Comparison of ENCODE assay signal across 9 mouse cellular contexts in the genomic region with DNA sequence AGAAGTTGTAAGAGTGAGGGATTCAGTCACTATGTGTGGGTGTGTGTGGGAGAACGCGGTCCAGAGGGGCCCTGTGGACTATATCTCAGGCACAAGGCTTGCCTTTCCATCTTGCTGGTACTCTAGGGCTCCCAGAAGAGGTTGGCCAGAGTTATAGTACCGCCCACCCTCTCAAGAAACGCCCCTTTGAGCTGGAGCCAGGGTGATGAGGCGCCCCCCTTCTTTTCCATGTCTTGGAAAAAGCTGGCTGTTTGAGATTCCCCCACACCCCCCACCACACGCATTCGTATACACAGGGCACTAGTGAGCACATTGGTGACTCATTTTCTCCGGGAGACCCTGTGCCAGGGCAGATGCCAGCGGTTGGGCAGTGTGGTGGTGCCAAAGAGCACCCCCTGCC. TPM values are rescaled to one million over a fixed set of nuclear protein-coding genes. Genes with fewer than 3 reads are reported as not detected.
A peak's percentile ranks its signal among the peaks of the same experiment; 100 is the strongest.
DNase-seq lines count a peak whose midpoint lies in the region; ATAC-seq lines count a peak whose summit lies in the region.
"Had no signal": no experiment of that assay in that cellular context is flagged by ENCODE, and none has a peak within 500 bp of the region (broad histone marks: within the 10 kb centered on the region; RNA-seq: fewer than 3 reads in every experiment).

No protein-coding gene starts in this region.

- H3K27me3 ChIP-seq in forebrain, embryonic 12.5 days = peaks cover 44% of the 10 kb centered on the region
- H3K27me3 ChIP-seq in kidney, embryonic 16.5 days (ENCODE audit: insufficient read depth, low read length) = peaks cover 17% of the 10 kb centered on the region
- H3K27me3 ChIP-seq in midbrain, embryonic 13.5 days = peaks cover 50% of the 10 kb centered on the region

- peak overlapping the region; percentile 100 for H3K4me2 ChIP-seq in forebrain, embryonic 12.5 days
- peak overlapping the region; percentile 94 for H3K4me2 ChIP-seq in kidney, embryonic 16.5 days (replicated peaks; ENCODE audit: low read depth, low read length)
- peak overlapping the region; percentile 100 for H3K4me2 ChIP-seq in midbrain, embryonic 13.5 days (replicated peaks)

- ATAC-seq in forebrain, embryonic 12.5 days (ENCODE audit: low FRiP score) = peak; percentile 40
- peak; percentile 37; the same call in 1 of the 2 replicates for ATAC-seq in kidney, embryonic 16.5 days (ENCODE audit: low FRiP score, low TSS enrichment)
- ATAC-seq in midbrain, embryonic 13.5 days = peak; percentile 38
- ATAC-seq in activated CD4-positive, CD25-positive, alpha-beta regulatory T cell, adult 4 months = no peak

- H3K9me3 ChIP-seq in forebrain, embryonic 12.5 days = no peaks in the 10 kb centered on the region
- H3K9me3 ChIP-seq in kidney, embryonic 16.5 days (ENCODE audit: low read length) = no peaks in the 10 kb centered on the region
- no peaks in the 10 kb centered on the region for H3K9me3 ChIP-seq in midbrain, embryonic 13.5 days

- H3K4me3 ChIP-seq in forebrain, embryonic 12.5 days (replicated peaks) = peak overlapping the region; percentile 78
- H3K4me3 ChIP-seq in kidney, embryonic 16.5 days (ENCODE audit: low read length) = peak overlapping the region; percentile 63
- peak overlapping the region; percentile 65; the same call in 1 of the 2 replicates for H3K4me3 ChIP-seq in midbrain, embryonic 13.5 days (replicated peaks)

- peak overlapping the region; percentile 70; the same call in 1 of the 2 replicates for H3K9ac ChIP-seq in forebrain, embryonic 12.5 days
- H3K9ac ChIP-seq in kidney, embryonic 16.5 days (replicated peaks; ENCODE audit: low read length) = peak overlapping the region; percentile 83
- H3K9ac ChIP-seq in midbrain, embryonic 13.5 days (replicated peaks) = no peak overlapping the region

- 26% methylated on average over 9 of the region's 9 CpGs for WGBS in forebrain, embryonic 12.5 days
- 39% methylated on average over 9 of the region's 9 CpGs for WGBS in kidney, embryonic 16.5 days
- WGBS in midbrain, embryonic 13.5 days = 28% methylated on average over 9 of the region's 9 CpGs

- no peak overlapping the region for H3K27ac ChIP-seq in forebrain, embryonic 12.5 days
- peak overlapping the region; percentile 31; the same call in 1 of the 2 replicates for H3K27ac ChIP-seq in kidney, embryonic 16.5 days (ENCODE audit: low read length)
- no peak overlapping the region for H3K27ac ChIP-seq in midbrain, embryonic 13.5 days

- H3K4me1 ChIP-seq in forebrain, embryonic 12.5 days = peaks cover 29% of the 10 kb centered on the region
- peaks cover 34% of the 10 kb centered on the region for H3K4me1 ChIP-seq in kidney, embryonic 16.5 days (ENCODE audit: insufficient read depth, low read length)
- peaks cover 29% of the 10 kb centered on the region for H3K4me1 ChIP-seq in midbrain, embryonic 13.5 days (replicated peaks)

- DNase-seq in heart, adult 11 months = peak; percentile 96
- no peak for DNase-seq in heart, adult 9 months (ENCODE audit: low spot score in 2 of 2)
- DNase-seq in layer of hippocampus, postnatal 36 days = no peak
- no peak for DNase-seq in left cerebral cortex, adult 8-10 months (ENCODE audit: low spot score in 2 of 2)

- H3K36me3 ChIP-seq in forebrain, embryonic 12.5 days (replicated peaks) = no peaks in the 10 kb centered on the region
- H3K36me3 ChIP-seq in kidney, embryonic 16.5 days (ENCODE audit: insufficient read depth, low read length) = no peaks in the 10 kb centered on the region
- no peaks in the 10 kb centered on the region for H3K36me3 ChIP-seq in midbrain, embryonic 13.5 days

RNA-seq across cellular contexts. Expression of a gene that starts 2.8 kb away (rescaled TPM):
- 3.7 and 4.1 TPM in 2 replicates for polyA plus RNA-seq in forebrain, embryonic 12.5 days (2016; fragmentation: Nextera tagmentation; extraction: Ambion mirVana)
- 7.3 and 7.8 TPM in 2 replicates for polyA plus RNA-seq in kidney, embryonic 16.5 days (2015; fragmentation: Nextera tagmentation; extraction: Ambion mirVana)
- polyA plus RNA-seq in midbrain, embryonic 13.5 days (2015; fragmentation: Nextera tagmentation; extraction: Ambion mirVana) = 1.3 and 2.1 TPM in 2 replicates
- total RNA-seq in layer of hippocampus, postnatal 36 days (2021) = 1 to 10 TPM; 3.9 to 5.4 TPM
- polyA plus RNA-seq in activated CD4-positive, CD25-positive, alpha-beta regulatory T cell, adult 4 months (2017; shearing (Covaris generic)) = under 1 TPM; 0.45 to 0.60 TPM
- total RNA-seq in left cerebral cortex, adult 8-10 months (2022) = 1 to 10 TPM; 3.7 to 7.4 (median 5.4) TPM

RNA-seq across cellular contexts. Expression of a gene that starts 44.6 kb away (rescaled TPM):
- polyA plus RNA-seq in forebrain, embryonic 12.5 days (2016; fragmentation: Nextera tagmentation; extraction: Ambion mirVana) = not detected in 2 replicates
- polyA plus RNA-seq in kidney, embryonic 16.5 days (2015; fragmentation: Nextera tagmentation; extraction: Ambion mirVana) = 147 and 153 TPM in 2 replicates
- polyA plus RNA-seq in midbrain, embryonic 13.5 days (2015; fragmentation: Nextera tagmentation; extraction: Ambion mirVana) = 0.23 TPM in 1 of 2 replicates, not detected in the other
- total RNA-seq in layer of hippocampus, postnatal 36 days (2021) = not detected
- not detected for polyA plus RNA-seq in activated CD4-positive, CD25-positive, alpha-beta regulatory T cell, adult 4 months (2017; shearing (Covaris generic))
- under 1 TPM in 1 of 4 experiments, not detected in 3; 0.11 TPM for total RNA-seq in left cerebral cortex, adult 8-10 months (2022)
- total RNA-seq: gastrocnemius, postnatal 4 days had no signal

Comparison
In these comparisons a context has a peak if more than half of its experiments do, and no peak if none do; other contexts are left out.
1. RNA of a gene that starts 44.6 kb away (polyA plus RNA-seq): 147 to 153 TPM in kidney, embryonic 16.5 days; not detected in forebrain, embryonic 12.5 days, 0.23 TPM in midbrain, embryonic 13.5 days and not detected in activated CD4-positive, CD25-positive, alpha-beta regulatory T cell, adult 4 months; every median in the first group is over 100 times any median in the second.
2. Peak in every context shown above with its lines, with median percentiles within 50 percentile points of each other: H3K4me2 ChIP-seq and H3K4me3 ChIP-seq.